Mouse (Mus musculus) embryonic facial prominence, embryonic 14.5 days (tissue): ENCODE results near the gene Tmem54. TPM values are rescaled to one million over a fixed set of nuclear protein-coding genes. Genes with fewer than 3 reads are reported as not detected.

Source experiments
- ATAC-seq: fragments of 200-750 bp; cut with Nextera tagmentation; 2 replicates; pipeline ENCODE4 v1.8.0; 2017; ENCODE audit warnings: low read depth, moderate number of reproducible peaks, moderate TSS enrichment
- DNase-seq: peaks from one replicate; pipeline ENCODE4 v3.0.0-alpha.2; 2015; ENCODE audit warnings: low spot score
- H3K27ac ChIP-seq: fragments of 300-500 bp; sonication (generic); replicated peaks from 2 replicates; pipeline ENCODE4 v1.5.1; 2014; ENCODE audit warnings: low read depth, mild to moderate bottlenecking, low read length, moderate library complexity
- H3K27me3 ChIP-seq: fragments of 300-500 bp; sonication (generic); replicated peaks from 2 replicates; pipeline ENCODE4 v1.6.1; 2014; ENCODE audit warnings: low read length; ENCODE audit not compliant: control insufficient read depth, insufficient read depth
- H3K36me3 ChIP-seq: fragments of 300-500 bp; sonication (generic); 2 replicates; pipeline ENCODE4 v1.6.1; 2014; ENCODE audit warnings: low read length, mixed read lengths; ENCODE audit not compliant: control insufficient read depth, insufficient read depth
- H3K4me1 ChIP-seq: fragments of 300-500 bp; sonication (generic); 2 replicates; pipeline ENCODE4 v1.6.1; 2014; ENCODE audit warnings: antibody characterized with exemption, low read length; ENCODE audit not compliant: control insufficient read depth, insufficient read depth
- H3K4me2 ChIP-seq: fragments of 300-500 bp; sonication (generic); 2 replicates; pipeline ENCODE4 v1.6.1; 2014; ENCODE audit warnings: low read depth, mild to moderate bottlenecking, low read length, moderate library complexity, mixed read lengths
- H3K4me3 ChIP-seq: fragments of 300-500 bp; sonication (generic); 2 replicates; pipeline ENCODE4 v1.5.1; 2014; ENCODE audit warnings: low read depth, mild to moderate bottlenecking, low read length
- H3K9ac ChIP-seq: fragments of 300-500 bp; sonication (generic); 2 replicates; pipeline ENCODE4 v1.6.1; 2014; ENCODE audit warnings: low read depth, mild to moderate bottlenecking, low read length, moderate library complexity, mixed read lengths
- H3K9me3 ChIP-seq: fragments of 300-500 bp; sonication (generic); 2 replicates; pipeline ENCODE4 v1.6.1; 2016; ENCODE audit warnings: low read length; ENCODE audit not compliant: control insufficient read depth
- WGBS: fragments of 180-500 bp; shearing (Covaris S2); extraction: QIAGEN DNeasy Blood & Tissue Kit; methylation state at CpG from one replicate; pipeline ENCODE4 v1.1.7; 2014; 5-methylcytosine and 5-hydroxymethylcytosine counted together
- polyA plus RNA-seq: library from polyadenylated mRNA; unstranded; fragments of >200 nt; fragmentation: Nextera tagmentation; extraction: Ambion mirVana; gene quantifications from 2 replicates; pipeline ENCODE4 v1.2.1, GENCODE M21; 2014

Gene Tmem54
- polyA plus RNA-seq, 1 experiment from 2014 or later, result 8.4 TPM

DNA sequence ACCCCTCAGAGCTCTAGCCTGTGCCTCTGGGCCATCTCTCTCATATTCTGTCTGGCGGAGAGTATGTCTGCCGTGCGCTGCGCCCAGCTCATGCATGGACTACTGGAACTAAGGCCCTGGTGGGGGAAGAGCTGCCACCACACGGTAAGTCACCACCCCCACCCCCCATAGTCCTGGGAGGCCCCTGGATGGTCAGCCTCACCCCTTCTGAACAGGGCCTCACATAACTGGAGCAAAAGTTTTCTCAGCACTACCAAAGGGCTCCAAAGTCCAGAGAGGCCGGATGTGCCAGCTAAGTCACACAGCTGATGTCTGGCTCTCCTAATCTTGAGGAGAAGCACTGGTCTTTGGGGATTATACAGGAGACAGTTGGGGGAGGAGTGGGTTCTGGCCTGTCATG lies 5.5 kb downstream of the Tmem54 start:
- Histone ChIP-seq H3K27me3 (peaks cover 10% of the 10 kb centered on the region), H3K9ac (no peak overlapping the region), H3K4me1 (no peaks in the 10 kb centered on the region; the same call in 1 of the 2 replicates), H3K36me3 (no peaks in the 10 kb centered on the region), H3K27ac (no peak overlapping the region), H3K4me3 (no peak overlapping the region), H3K9me3 (no peaks in the 10 kb centered on the region), H3K4me2 (no peak overlapping the region)
- DNase-seq (no peak), ATAC-seq (no peak)
- 83% methylated on average over 6 of the region's 6 CpGs for WGBS

DNA sequence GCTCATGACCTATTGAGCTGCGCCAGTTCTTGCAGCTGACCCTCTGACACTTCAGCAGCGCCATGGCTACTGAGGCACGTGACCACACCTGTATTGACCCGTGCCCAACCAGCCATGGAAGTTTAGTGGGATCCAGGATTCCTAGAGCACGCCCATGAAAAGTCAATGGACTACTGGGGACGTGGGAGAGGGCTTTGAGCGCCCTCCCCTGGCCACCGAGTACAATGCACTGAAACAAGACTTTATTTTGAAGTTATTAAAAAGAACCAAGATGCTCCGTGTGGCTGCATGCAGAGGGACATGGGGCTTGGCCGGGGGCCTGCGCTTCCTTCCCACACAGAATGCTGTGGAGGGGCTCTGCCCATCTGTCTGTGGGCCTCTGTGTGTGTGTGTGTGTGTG lies 6.0 kb downstream of the Tmem54 start:
- no peak overlapping the region for H3K4me2 ChIP-seq
- H3K27me3 ChIP-seq, result peaks cover 4% of the 10 kb centered on the region
- H3K27ac ChIP-seq, result no peak overlapping the region

DNA sequence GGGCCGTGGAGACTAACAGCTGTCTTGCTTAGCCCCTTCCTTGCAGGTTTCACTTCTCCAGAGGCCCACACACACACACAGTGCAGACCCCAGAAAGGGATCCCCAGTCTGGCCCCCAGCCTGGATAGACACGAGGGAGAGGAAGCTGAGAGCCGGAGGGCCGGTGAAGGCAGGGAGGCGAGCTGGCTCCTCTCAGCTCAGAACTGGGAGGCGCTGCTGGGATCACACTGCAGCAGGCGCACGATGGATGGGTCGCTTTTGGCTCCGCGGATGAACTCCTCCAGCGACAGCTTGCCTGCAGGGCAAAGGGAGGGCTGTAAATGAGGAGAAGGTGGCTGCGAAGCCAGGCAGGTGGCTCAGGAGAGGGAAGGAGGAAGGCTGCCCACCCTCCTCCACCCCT lies 6.9 kb downstream of the Tmem54 start:
- no peak for ATAC-seq
- Histone ChIP-seq H3K4me2 (no peak overlapping the region), H3K9me3 (no peaks in the 10 kb centered on the region), H3K27me3 (no peaks in the 10 kb centered on the region; the same call in 1 of the 2 replicates), H3K9ac (0 out of 2 replicates have a peak overlapping the region, but pooled peaks have one; percentile 25), H3K36me3 (no peaks in the 10 kb centered on the region), H3K27ac (no peak overlapping the region), H3K4me1 (no peaks in the 10 kb centered on the region; the same call in 1 of the 2 replicates), H3K4me3 (no peak overlapping the region)
- DNase-seq, result no peak
- WGBS, result 42% methylated on average over 13 of the region's 13 CpGs

More for the DNA sequence above, 6.0 kb downstream of the Tmem54 start:
- ATAC-seq, result no peak
- no peaks in the 10 kb centered on the region for H3K9me3 ChIP-seq
- no peak overlapping the region for H3K4me3 ChIP-seq
- DNase-seq, result no peak
- H3K9ac ChIP-seq, result no peak overlapping the region
- H3K36me3 ChIP-seq, result no peaks in the 10 kb centered on the region
- 56% methylated on average over 11 of the region's 11 CpGs for WGBS
- H3K4me1 ChIP-seq, result no peaks in the 10 kb centered on the region; the same call in 1 of the 2 replicates

DNA sequence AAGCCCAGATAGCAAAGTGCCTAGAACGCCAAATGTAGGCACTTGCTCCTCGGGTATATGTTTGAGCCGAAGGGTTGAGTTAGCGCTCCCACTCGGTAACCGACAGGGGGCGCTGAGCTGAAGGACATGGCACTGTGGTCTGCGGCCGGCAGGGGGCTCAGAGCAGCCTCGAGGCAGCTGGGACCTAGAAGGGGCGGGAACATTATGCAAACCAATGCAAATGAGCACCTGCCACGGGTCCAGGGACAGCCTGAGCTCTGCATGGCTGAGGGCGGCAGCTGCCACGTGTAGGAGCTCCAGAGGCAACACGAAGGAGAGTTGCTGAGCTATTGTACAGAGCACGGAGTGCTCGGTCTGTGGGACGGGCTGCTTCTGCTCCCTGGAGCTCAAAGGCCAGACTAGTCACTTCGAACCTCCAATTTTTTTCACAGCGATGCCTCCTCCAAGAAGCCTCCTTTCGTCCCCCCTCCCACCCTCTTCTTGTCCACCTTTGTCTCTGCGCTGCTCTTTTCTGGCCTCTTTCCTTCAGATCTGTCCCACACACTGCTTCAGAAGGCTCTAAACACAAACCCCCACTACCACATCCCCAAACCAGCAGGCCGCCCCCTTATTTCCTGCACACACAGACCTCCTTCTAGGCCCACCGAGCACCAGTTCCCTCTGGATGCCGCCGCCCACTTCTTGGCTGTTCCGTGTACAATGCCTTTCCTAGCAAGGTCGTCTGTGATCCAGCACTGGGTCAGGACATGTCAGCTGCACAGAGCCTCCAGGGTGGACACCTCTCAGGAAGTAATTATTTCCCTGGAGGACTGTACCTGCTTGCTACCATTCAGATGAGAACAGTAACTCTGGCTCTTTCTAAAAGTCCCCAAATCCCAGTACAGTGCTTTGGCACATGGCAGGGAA lies 8.0 kb downstream of the Tmem54 start:
- WGBS, result 32% methylated on average over 28 of the region's 28 CpGs
- Histone ChIP-seq H3K27me3 (no peaks in the 10 kb centered on the region; the same call in 1 of the 2 replicates), H3K9ac (no peak overlapping the region), H3K4me1 (no peaks in the 10 kb centered on the region; the same call in 1 of the 2 replicates), H3K27ac (no peak overlapping the region), H3K9me3 (no peaks in the 10 kb centered on the region), H3K4me2 (no peak overlapping the region), H3K36me3 (no peaks in the 10 kb centered on the region), H3K4me3 (no peak overlapping the region)
- ATAC-seq, result peak; percentile 88
- peak; percentile 91 for DNase-seq

GRCm38 (mm10) chr4:129116703-129117102 lies 11.4 kb downstream of the Tmem54 start:
- WGBS, result 88% methylated on average over 8 of the region's 8 CpGs
- peaks cover 17% of the 10 kb centered on the region for H3K27me3 ChIP-seq

DNA sequence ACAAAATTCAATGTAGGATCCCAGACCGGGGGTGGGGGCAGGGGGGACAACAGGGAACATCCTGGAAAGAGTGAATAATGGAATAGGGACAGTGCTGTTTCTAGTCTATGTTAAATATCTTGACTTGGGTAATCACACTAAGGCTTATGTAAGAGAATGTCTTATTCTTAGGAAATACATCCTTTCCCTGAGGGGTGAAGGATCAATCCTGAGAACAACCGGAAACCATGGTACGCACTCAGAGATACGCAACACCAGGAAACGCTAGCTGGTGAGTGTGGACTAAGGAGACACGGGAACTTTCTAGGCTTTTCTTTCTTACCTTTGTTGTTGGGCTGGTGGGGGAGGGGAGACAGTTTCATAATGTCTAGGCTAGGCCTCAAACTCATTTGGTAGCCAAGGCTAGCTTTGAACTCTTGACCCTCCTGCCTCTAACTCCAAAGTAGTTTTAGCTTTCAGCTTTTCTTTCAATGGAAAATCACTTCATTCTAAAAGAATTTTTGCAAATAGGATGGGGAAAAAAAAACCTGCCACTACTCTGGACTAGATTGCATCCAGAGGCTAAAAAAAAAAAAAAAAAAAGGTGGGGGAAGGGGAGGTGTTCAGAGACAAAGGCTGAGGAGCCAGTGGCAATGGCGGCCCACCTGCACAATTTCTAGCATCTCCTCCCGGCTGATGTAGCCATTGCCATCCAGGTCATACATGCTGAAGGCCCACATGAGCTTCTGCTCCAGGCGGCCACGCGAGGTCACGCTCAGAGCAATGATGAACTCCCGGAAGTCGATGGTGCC lies 12.6 kb downstream of the Tmem54 start:
- no peak for DNase-seq
- Histone ChIP-seq H3K27me3 (peaks cover 26% of the 10 kb centered on the region), H3K4me3 (no peak overlapping the region), H3K9ac (no peak overlapping the region), H3K4me1 (peaks cover 10% of the 10 kb centered on the region; the same call in 1 of the 2 replicates), H3K9me3 (no peaks in the 10 kb centered on the region), H3K4me2 (no peak overlapping the region), H3K27ac (no peak overlapping the region), H3K36me3 (no peaks in the 10 kb centered on the region)
- 88% methylated on average over 14 of the region's 14 CpGs for WGBS
- no peak for ATAC-seq

More at GRCm38 (mm10) chr4:129116703-129117102, 11.4 kb downstream of the Tmem54 start:
- H3K27ac ChIP-seq, result no peak overlapping the region
- DNase-seq, result no peak
- no peak overlapping the region for H3K4me2 ChIP-seq
- peaks cover 10% of the 10 kb centered on the region; the same call in 1 of the 2 replicates for H3K4me1 ChIP-seq
- H3K36me3 ChIP-seq, result no peaks in the 10 kb centered on the region
- H3K9me3 ChIP-seq, result no peaks in the 10 kb centered on the region
- H3K9ac ChIP-seq, result no peak overlapping the region
- no peak overlapping the region for H3K4me3 ChIP-seq
- no peak for ATAC-seq

- H3K4me3 ChIP-seq, result no peak overlapping the region
- ATAC-seq (no peak), DNase-seq (no peak)
- H3K27ac ChIP-seq, result no peak overlapping the region
- H3K4me1 ChIP-seq, result peaks cover 10% of the 10 kb centered on the region; the same call in 1 of the 2 replicates
- no peak overlapping the region for H3K9ac ChIP-seq
- no peak overlapping the region for H3K4me2 ChIP-seq
- 66% methylated on average over 10 of the region's 10 CpGs for WGBS
- no peaks in the 10 kb centered on the region for H3K9me3 ChIP-seq
- H3K36me3 ChIP-seq, result no peaks in the 10 kb centered on the region
- H3K27me3 ChIP-seq, result peaks cover 39% of the 10 kb centered on the region
These were observed 14.4 kb downstream of the Tmem54 start for GRCm38 (mm10) chr4:129119708-129120107.
